Mouse (Mus musculus) bone marrow macrophage, adult 2 months (primary cell): ENCODE measurements around the gene Kctd11.

ENCODE experiments used
- CTCF ChIP-seq: IDR thresholded peaks from 2 replicates; pipeline ENCODE4 v1.5.1; 2012; ENCODE audit warnings: low read depth, mild to moderate bottlenecking, low read length, moderate library complexity
- POLR2A ChIP-seq: IDR thresholded peaks from 2 replicates; pipeline ENCODE4 v1.6.1; 2012; ENCODE audit warnings: mild to moderate bottlenecking, low read depth, low read length, borderline replicate concordance

DNA sequence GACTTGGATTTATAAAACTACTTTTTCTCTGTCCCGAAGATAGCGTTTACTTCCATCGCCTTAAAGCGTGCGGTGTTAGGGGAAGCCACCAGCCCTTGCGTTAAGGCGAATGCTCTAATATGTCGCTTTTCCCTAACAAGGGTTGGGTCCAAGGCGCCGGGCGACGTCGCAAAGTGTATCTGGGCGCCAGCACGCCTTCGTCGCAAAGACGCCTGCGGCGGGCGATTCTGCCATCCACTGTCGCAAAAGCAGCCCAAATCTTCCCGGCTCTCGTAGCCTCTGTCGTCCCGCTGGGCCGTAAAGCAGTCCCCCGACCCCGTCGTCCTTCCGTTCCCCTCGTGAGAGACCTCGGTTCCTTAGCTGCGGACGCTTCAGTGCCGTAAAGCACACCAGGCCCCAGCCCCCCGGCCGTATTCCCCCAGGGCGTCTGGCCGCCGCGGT is 20.2 kb upstream of the Kctd11 start:
- TF ChIP-seq CTCF (no peak), POLR2A (no peak)
